Mouse (Mus musculus) ES-Bruce4 (cell line): ENCODE data around the gene Cebpa. TPM values are rescaled to one million over a fixed set of nuclear protein-coding genes. Genes with fewer than 3 reads are reported as not detected.

Experiments
- H3K27ac ChIP-seq: 2 replicates; pipeline ENCODE4 v1.5.1; 2012; ENCODE audit warnings: low read length, inconsistent platforms; ENCODE audit not compliant: insufficient read depth
- H3K27me3 ChIP-seq: 2 replicates; pipeline ENCODE4 v1.6.1; 2012; ENCODE audit warnings: mild to moderate bottlenecking, low read length, inconsistent platforms; ENCODE audit not compliant: control insufficient read depth, poor library complexity, insufficient read depth, severe bottlenecking
- H3K36me3 ChIP-seq: 2 replicates; pipeline ENCODE4 v1.6.1; 2012; ENCODE audit warnings: inconsistent platforms, mild to moderate bottlenecking, low read length, moderate library complexity; ENCODE audit not compliant: control insufficient read depth, poor library complexity, insufficient read depth, severe bottlenecking
- H3K4me1 ChIP-seq: one replicate; pipeline ENCODE4 v1.8.1; 2011; ENCODE audit warnings: low read length; ENCODE audit not compliant: control insufficient read depth, insufficient read depth
- H3K4me3 ChIP-seq: 2 replicates; pipeline ENCODE4 v1.5.1; 2011; ENCODE audit warnings: low read depth, mild to moderate bottlenecking, low read length
- H3K9ac ChIP-seq: 2 replicates; pipeline ENCODE4 v1.6.1; 2012; ENCODE audit warnings: low read depth, mild to moderate bottlenecking, inconsistent platforms; ENCODE audit not compliant: poor library complexity, severe bottlenecking
- H3K9me3 ChIP-seq: replicated peaks from 2 replicates; pipeline ENCODE4 v1.6.1; 2012; ENCODE audit warnings: mild to moderate bottlenecking, low read length, inconsistent platforms; ENCODE audit not compliant: control insufficient read depth, poor library complexity, insufficient read depth, severe bottlenecking
- CTCF ChIP-seq: IDR thresholded peaks from one replicate; pipeline ENCODE4 v1.8.1; 2011; ENCODE audit warnings: low read depth, low read length
- EP300 ChIP-seq: IDR thresholded peaks from 2 replicates; pipeline ENCODE4 v1.6.1; 2011; ENCODE audit warnings: low read depth, low read length; ENCODE audit not compliant: insufficient read depth
- POLR2A ChIP-seq: IDR thresholded peaks from one replicate; pipeline ENCODE4 v1.8.1; 2011; ENCODE audit warnings: low read length; ENCODE audit not compliant: insufficient read depth
- polyA plus RNA-seq: library from polyadenylated mRNA; stranded (reverse); fragments of >200 nt; gene quantifications from 2 replicates; pipeline ENCODE4 v1.2.4, GENCODE M21; 2011; ENCODE audit warnings: low read depth; ENCODE audit not compliant: missing spikeins, insufficient read depth, insufficient read length

Gene Cebpa
- polyA plus RNA-seq, 1 experiment, result 1.7 TPM

DNA sequence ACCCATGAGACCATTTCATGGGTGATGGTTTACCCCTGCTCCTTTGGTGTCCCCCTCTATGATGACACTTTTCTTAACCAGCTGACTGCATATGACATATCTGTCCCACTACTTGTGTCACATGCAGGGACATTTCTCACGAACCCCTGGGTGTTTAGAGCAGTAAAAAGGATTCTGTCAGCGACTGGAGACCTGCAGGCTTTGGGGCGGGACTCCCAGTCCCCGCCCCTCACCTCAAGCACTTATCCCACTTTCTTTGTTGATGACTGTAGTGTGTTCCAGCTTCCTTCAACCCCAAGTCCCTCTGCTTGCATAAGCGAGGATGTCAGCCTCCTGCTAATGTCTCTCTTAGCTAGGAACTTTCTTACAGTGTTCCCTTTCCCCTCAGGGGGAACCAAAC lies 2.0 kb upstream of the Cebpa start:
- Histone ChIP-seq H3K9ac (no peak overlapping the region), H3K27me3 (peaks cover 28% of the 10 kb centered on the region), H3K36me3 (no peaks in the 10 kb centered on the region), H3K9me3 (no peaks in the 10 kb centered on the region), H3K4me3 (no peak overlapping the region), H3K4me1 (no peaks in the 10 kb centered on the region), H3K27ac (no peak overlapping the region)
- TF ChIP-seq POLR2A, result no peak
- TF ChIP-seq EP300, result no peak
- TF ChIP-seq CTCF, result no peak

DNA sequence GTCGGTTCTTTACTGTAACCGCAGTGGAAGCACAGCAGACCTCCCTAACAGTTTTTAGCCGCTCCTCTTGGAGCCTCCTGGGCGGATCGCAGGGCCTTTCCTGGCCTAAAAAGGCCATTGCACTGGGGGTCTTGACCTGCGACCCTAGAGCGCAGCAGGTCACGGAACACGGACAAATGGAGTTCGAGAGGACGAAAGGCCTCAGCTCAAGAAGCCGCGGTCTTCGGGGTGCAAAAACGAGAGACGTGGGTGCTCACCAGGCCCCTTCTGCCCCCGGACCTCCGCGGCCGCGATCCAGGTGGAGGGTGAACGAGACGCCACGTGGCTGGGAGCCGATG lies 1.4 kb upstream of the Cebpa start:
- TF ChIP-seq EP300 (no peak), POLR2A (no peak), CTCF (no peak)
- H3K9me3 ChIP-seq, result no peaks in the 10 kb centered on the region
- H3K27ac ChIP-seq, result no peak overlapping the region
- H3K36me3 ChIP-seq, result no peaks in the 10 kb centered on the region
- H3K4me1 ChIP-seq, result no peaks in the 10 kb centered on the region
- peaks cover 28% of the 10 kb centered on the region for H3K27me3 ChIP-seq
- H3K4me3 ChIP-seq, result peak overlapping the region; percentile 65
- peak overlapping the region; percentile 33 for H3K9ac ChIP-seq

DNA sequence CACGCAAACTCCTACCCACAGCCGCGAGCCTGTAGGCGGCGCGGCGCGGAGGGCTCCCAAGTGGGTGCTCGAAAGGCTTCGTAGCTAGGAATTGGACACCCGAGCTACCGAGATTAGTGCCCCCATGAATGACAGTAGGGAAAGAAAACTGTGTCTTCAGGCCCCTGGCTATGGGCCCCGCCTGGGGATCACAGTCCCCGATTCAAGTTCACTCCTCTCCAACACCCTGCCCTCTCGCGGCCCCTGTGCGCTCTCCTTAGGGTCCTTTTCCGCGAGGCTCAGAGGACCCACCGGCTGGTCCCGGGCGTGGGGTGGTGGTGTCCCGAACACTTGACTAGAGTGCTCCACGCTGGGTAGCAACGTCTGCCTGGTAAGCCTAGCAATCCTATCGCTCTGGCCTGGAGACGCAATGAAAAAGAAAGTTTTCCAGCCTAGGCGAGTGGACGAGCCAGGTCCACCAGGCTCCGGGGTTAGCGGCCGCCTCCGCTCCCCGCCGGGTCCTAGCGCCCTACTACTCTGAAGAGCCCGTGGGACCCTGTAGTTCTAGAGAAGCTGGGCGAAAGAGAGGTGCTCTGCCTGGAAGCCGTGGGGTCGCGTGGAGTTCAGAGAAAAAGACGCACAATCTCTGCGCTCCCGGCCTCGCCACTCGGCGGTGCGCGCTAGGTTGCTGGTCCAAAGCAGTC lies 853 bp upstream of the Cebpa start:
- TF ChIP-seq EP300, result no peak
- no peak for TF ChIP-seq CTCF
- TF ChIP-seq POLR2A, result no peak
- Histone ChIP-seq H3K4me3 (peak overlapping the region; percentile 65), H3K4me1 (no peaks in the 10 kb centered on the region), H3K27ac (no peak overlapping the region), H3K27me3 (peaks cover 28% of the 10 kb centered on the region), H3K9me3 (no peaks in the 10 kb centered on the region), H3K36me3 (no peaks in the 10 kb centered on the region), H3K9ac (peak overlapping the region; percentile 33)

DNA sequence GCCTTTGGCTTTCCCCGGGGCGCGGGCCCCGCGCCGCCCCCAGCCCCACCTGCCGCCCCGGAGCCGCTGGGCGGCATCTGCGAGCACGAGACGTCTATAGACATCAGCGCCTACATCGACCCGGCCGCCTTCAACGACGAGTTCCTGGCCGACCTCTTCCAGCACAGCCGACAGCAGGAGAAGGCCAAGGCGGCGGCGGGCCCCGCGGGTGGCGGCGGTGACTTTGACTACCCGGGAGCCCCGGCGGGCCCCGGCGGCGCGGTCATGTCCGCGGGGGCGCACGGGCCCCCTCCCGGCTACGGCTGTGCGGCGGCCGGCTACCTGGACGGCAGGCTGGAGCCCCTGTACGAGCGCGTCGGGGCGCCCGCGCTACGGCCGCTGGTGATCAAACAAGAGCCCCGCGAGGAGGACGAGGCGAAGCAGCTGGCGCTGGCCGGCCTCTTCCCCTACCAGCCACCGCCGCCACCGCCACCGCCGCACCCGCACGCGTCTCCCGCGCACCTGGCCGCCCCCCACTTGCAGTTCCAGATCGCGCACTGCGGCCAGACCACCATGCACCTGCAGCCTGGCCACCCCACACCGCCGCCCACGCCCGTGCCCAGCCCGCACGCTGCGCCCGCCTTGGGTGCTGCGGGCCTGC lies 533 bp downstream of the Cebpa start:
- H3K27me3 ChIP-seq, result peaks cover 28% of the 10 kb centered on the region
- H3K4me3 ChIP-seq, result peak overlapping the region; percentile 65
- H3K9me3 ChIP-seq, result no peaks in the 10 kb centered on the region
- no peaks in the 10 kb centered on the region for H3K4me1 ChIP-seq
- H3K36me3 ChIP-seq, result no peaks in the 10 kb centered on the region
- peak overlapping the region; percentile 82 for H3K9ac ChIP-seq
- TF ChIP-seq CTCF (no peak), EP300 (no peak), POLR2A (no peak)
- no peak overlapping the region for H3K27ac ChIP-seq

DNA sequence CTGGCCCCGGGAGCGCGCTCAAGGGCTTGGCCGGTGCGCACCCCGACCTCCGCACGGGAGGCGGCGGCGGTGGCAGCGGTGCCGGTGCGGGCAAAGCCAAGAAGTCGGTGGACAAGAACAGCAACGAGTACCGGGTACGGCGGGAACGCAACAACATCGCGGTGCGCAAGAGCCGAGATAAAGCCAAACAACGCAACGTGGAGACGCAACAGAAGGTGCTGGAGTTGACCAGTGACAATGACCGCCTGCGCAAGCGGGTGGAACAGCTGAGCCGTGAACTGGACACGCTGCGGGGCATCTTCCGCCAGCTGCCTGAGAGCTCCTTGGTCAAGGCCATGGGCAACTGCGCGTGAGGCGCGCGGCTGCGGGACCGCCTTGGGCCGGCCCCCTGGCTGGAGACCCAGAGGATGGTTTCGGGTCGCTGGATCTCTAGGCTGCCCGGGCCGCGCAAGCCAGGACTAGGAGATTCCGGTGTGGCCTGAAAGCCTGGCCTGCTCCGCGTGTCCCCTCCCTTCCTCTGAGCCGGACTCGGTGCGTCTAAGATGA lies 1.1 kb downstream of the Cebpa start:
- Histone ChIP-seq H3K27me3 (peaks cover 28% of the 10 kb centered on the region), H3K9me3 (no peaks in the 10 kb centered on the region), H3K4me3 (peak overlapping the region; percentile 65), H3K36me3 (no peaks in the 10 kb centered on the region), H3K27ac (no peak overlapping the region), H3K9ac (peak overlapping the region; percentile 82), H3K4me1 (no peaks in the 10 kb centered on the region)
- TF ChIP-seq EP300, result no peak
- TF ChIP-seq CTCF, result no peak
- no peak for TF ChIP-seq POLR2A

DNA sequence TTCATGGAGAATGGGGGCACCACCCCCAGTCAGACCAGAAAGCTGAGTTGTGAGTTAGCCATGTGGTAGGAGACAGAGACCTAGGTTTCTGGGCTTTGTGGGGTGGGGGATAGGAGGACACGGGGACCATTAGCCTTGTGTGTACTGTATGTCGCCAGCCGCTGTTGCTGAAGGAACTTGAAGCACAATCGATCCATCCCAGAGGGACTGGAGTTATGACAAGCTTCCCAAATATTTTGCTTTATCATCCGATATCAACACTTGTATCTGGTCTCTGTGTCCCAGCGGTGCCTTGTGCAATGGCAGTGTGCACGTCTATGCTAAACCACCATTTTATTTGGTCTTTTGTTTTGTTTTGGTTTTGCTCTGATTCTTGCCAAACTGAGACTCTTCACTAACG lies 2.1 kb downstream of the Cebpa start:
- Histone ChIP-seq H3K27me3 (peaks cover 28% of the 10 kb centered on the region), H3K27ac (no peak overlapping the region), H3K4me3 (peak overlapping the region; percentile 21), H3K4me1 (no peaks in the 10 kb centered on the region), H3K9me3 (no peaks in the 10 kb centered on the region), H3K36me3 (no peaks in the 10 kb centered on the region), H3K9ac (no peak overlapping the region)
- TF ChIP-seq EP300 (no peak), POLR2A (no peak), CTCF (no peak)
